Comparison of ENCODE assay signal across 8 mouse cellular contexts in the genomic region with DNA sequence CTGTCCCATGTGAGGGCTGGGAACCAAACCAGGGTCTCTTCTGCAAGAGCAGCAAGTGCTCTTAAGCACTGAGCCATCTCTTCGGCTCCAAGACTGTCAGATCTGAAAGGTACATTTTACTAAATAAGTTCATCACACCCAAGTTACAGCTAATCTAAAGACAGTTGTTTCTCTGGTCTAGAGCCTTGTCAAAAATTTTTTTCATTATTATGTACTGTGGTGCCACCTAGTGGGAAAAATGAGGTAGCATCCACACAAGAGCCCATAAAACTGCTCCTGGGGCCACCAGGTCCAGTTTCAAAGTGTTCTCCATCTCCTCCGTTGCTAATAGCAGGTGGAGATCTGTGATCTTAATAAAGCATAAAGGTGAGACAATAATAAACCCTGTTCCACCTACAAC. TPM values are rescaled to one million over a fixed set of nuclear protein-coding genes. Genes with fewer than 3 reads are reported as not detected.
DNase-seq lines count a peak whose midpoint lies in the region; ATAC-seq and TF ChIP-seq lines count a peak whose summit lies in the region.

No protein-coding gene starts in this region.

- TF ChIP-seq EP300 in stomach, postnatal 0 days (optimal IDR thresholded peaks at IDR 0.05), result no peak

- ATAC-seq in forebrain, embryonic 14.5 days, result 0 out of 2 replicates have a peak, but pooled peaks have one; percentile 50
- peak; percentile 78 for ATAC-seq in megakaryocyte progenitor cell, adult 5-6 weeks (replicated peaks; ENCODE audit: poor library complexity)
- ATAC-seq in stomach, postnatal 0 days (ENCODE audit: low FRiP score, low TSS enrichment), result no peak

- no peak overlapping the region for H3K4me2 ChIP-seq in forebrain, embryonic 14.5 days (ENCODE audit: low read length)
- H3K4me2 ChIP-seq in stomach, postnatal 0 days (replicated peaks; ENCODE audit: low read depth), result no peak overlapping the region

- H3K9me3 ChIP-seq in forebrain, embryonic 14.5 days (replicated peaks; ENCODE audit: control insufficient read depth, low read length), result no peaks in the 10 kb centered on the region
- no peaks in the 10 kb centered on the region for H3K9me3 ChIP-seq in stomach, postnatal 0 days (ENCODE audit: control insufficient read depth, low read length)

- DNase-seq in heart, adult 11 months, result peak; percentile 91
- DNase-seq in heart, postnatal 25 days (ENCODE audit: low spot score), result no peak
- peak; percentile 52 for DNase-seq in CD4-positive helper T cell, adult 2 months (ENCODE audit: low read depth, low spot score)
- peak; percentile 16 for DNase-seq in c-Kit-positive CD71-negative TER-119-negative erythroid progenitor cells, embryonic 14.5 days (ENCODE audit: low read depth)
- DNase-seq in forebrain, embryonic 14.5 days (ENCODE audit: low spot score), result peak; percentile 86
- DNase-seq in layer of hippocampus, adult 18-20 months (ENCODE audit: low spot score in 2 of 2), result peak; percentile 32 to 81
- peak; percentile 41 for DNase-seq in stomach, postnatal 0 days (ENCODE audit: low spot score)

- no peaks in the 10 kb centered on the region for H3K4me1 ChIP-seq in forebrain, embryonic 14.5 days (ENCODE audit: control insufficient read depth, insufficient read depth, low read length)
- H3K4me1 ChIP-seq in stomach, postnatal 0 days (replicated peaks; ENCODE audit: control insufficient read depth, insufficient read depth), result no peaks in the 10 kb centered on the region

- no peaks in the 10 kb centered on the region for H3K27me3 ChIP-seq in forebrain, embryonic 14.5 days (replicated peaks; ENCODE audit: control insufficient read depth, insufficient read depth, low read length)
- 0 out of 2 replicates have a peak, but pooled peaks cover 2% of the 10 kb centered on the region for H3K27me3 ChIP-seq in stomach, postnatal 0 days (ENCODE audit: control insufficient read depth, insufficient read depth, low read length)

- TF ChIP-seq CTCF in stomach, postnatal 0 days (IDR thresholded peaks at IDR 0.05; ENCODE audit: low read depth), result peak; percentile 75

- intact Hi-C loops in heart, postnatal 25 days (cut with DNase I), result loop anchor here (2.0 to 10.0 kb wide), 2 partner anchors 104 to 496 kb away; no protein-coding TSS in a partner anchor

- H3K4me3 ChIP-seq in forebrain, embryonic 14.5 days (ENCODE audit: low read depth, low read length), result no peak overlapping the region
- no peak overlapping the region for H3K4me3 ChIP-seq in stomach, postnatal 0 days (ENCODE audit: low read depth, low read length)

- 4% methylated on average over 2 of the region's 2 CpGs for WGBS in forebrain, embryonic 14.5 days
- WGBS in stomach, postnatal 0 days, result 7% methylated on average over 2 of the region's 2 CpGs

- no peak overlapping the region for H3K9ac ChIP-seq in forebrain, embryonic 14.5 days (ENCODE audit: low read length)
- no peak overlapping the region for H3K9ac ChIP-seq in stomach, postnatal 0 days (ENCODE audit: low read length)

- no peaks in the 10 kb centered on the region for H3K36me3 ChIP-seq in forebrain, embryonic 14.5 days (ENCODE audit: control insufficient read depth, insufficient read depth, low read length)
- H3K36me3 ChIP-seq in stomach, postnatal 0 days (ENCODE audit: control insufficient read depth, insufficient read depth, low read length), result no peaks in the 10 kb centered on the region

- H3K27ac ChIP-seq in forebrain, embryonic 14.5 days (ENCODE audit: low read depth, low read length), result no peak overlapping the region
- H3K27ac ChIP-seq in stomach, postnatal 0 days (replicated peaks), result no peak overlapping the region

RNA-seq across cellular contexts. Expression of a gene that starts 27.2 kb away (rescaled TPM):
- 10 to 100 TPM; 81.3 to 90.2 TPM for total RNA-seq in heart, postnatal 25 days (2021)
- 389 and 423 TPM in 2 replicates for polyA plus RNA-seq in forebrain, embryonic 14.5 days (2014; fragmentation: Nextera tagmentation; extraction: Ambion mirVana)
- 100 to 1,000 TPM; 103 to 113 TPM for total RNA-seq in layer of hippocampus, adult 18-20 months (2021)
- 80.1 and 88.6 TPM in 2 replicates for total RNA-seq in megakaryocyte progenitor cell, adult 5-6 weeks (2015)
- total RNA-seq in megakaryocyte progenitor cell, adult 5-6 weeks (2017), result 217 and 228 TPM in 2 replicates
- polyA plus RNA-seq in stomach, postnatal 0 days (2015; fragmentation: Nextera tagmentation; extraction: Ambion mirVana), result 351 and 372 TPM in 2 replicates

RNA-seq across cellular contexts. Expression of a gene that starts 37.3 kb away (rescaled TPM):
- 10 to 100 TPM; 36.5 to 38.3 TPM for total RNA-seq in heart, postnatal 25 days (2021)
- 66.1 and 75.8 TPM in 2 replicates for polyA plus RNA-seq in forebrain, embryonic 14.5 days (2014; fragmentation: Nextera tagmentation; extraction: Ambion mirVana)
- total RNA-seq in layer of hippocampus, adult 18-20 months (2021), result 10 to 100 TPM; 75.6 to 76.4 TPM
- 16.3 and 20.1 TPM in 2 replicates for total RNA-seq in megakaryocyte progenitor cell, adult 5-6 weeks (2015)
- total RNA-seq in megakaryocyte progenitor cell, adult 5-6 weeks (2017), result 27.9 and 29.7 TPM in 2 replicates
- polyA plus RNA-seq in stomach, postnatal 0 days (2015; fragmentation: Nextera tagmentation; extraction: Ambion mirVana), result 27.6 and 28.7 TPM in 2 replicates
